Mouse (Mus musculus) thymus, adult 18-20 months (tissue): ENCODE measurements around the gene Zfyve16.

ENCODE experiments used
- DNase-seq, 2 experiments: peaks; one replicate each; pipeline ENCODE4 v3.0.0; 2022; ENCODE audit warnings: mixed read lengths in 2 of 2

The Zfyve16 gene

DNA sequence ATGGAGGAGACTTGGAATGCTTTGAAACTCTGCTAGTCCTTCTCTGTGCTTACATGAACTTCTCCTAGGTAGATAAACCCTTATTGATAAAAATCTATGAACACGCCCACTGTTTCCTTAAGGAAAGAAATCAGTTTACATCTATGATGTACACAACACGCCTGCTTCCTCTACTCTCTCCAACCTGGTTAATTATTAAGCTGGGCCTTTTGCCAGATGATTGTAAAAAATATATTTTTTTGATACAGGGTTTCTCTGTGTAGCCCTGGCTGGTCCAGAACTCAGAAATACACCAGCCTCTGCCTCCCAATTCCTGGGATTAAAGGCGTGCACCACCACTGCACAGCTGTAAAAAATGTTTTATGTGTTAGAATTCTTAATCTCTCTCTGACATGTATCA is 66.0 kb downstream of the Zfyve16 start:
- no peak for DNase-seq

DNA sequence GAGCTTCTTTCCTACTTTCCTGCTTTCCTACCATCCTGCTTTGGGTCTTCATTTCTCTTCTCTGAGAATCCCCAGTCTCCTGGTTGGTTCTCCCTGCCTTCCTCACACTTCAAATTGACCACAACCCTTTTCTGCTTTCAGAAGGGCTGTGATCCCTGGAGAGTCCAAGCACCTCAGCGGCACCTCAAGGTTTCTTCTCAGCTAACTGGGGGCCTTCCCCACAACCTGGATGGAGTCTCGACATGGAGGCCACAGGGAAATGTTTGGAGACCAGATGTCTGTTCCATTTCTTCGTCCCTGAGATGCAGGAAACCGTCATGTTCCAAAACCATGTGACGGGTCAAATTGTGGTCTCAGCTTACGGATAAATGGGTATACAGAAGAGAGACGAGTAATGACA is 83.8 kb downstream of the Zfyve16 start:
- no peak for DNase-seq

DNA sequence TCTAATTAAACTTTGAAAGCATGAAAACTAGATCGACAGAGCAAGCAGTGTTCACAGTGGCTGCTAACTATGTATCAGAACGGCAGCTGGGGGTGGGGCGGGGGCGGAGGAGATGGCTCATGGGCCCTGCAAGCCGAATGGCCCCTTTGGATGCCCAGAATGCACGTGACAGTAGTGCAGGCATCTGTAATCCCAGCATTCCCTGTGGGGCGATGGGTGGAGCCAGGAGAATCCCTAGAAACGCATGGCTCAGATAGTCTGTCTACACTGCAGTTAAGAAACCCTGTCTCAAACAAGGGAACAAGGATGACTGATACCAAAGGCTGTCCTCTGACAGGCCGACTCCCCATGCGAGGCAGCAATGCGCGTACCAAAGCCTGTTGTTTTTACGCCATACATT is 90.4 kb downstream of the Zfyve16 start:
- no peak for DNase-seq

DNA sequence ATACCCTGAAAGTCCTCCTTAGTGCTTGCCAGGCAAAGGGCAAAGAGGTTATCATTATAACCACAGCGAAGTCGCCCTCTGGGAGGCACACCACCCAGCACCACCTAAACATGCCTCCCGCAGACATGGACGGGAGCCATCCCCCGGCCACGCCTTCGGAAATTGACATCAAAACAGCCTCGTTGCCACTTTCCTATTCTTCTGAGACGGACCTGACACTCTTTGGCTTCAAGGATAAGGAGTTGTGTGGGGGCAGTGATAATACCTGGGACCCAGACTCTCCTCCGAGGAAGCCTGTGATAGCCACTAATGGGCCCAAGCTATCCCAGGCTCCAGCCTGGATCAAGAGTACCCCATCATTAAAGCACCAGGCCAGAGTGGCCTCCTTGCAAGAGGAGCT is 92.0 kb downstream of the Zfyve16 start:
- DNase-seq: no peak
